Mouse (Mus musculus): Measurements from ENCODE around the gene Gtf2ird1.
"Not testable (repeated sequence)": the region's sequence is repeated elsewhere in the genome, so short reads cannot be mapped to it uniquely, and the experiment has no call there.

Gene Gtf2ird1

GRCm38 (mm10) chr5:134456503-134456962 is at the start of gene Gtf2ird1:
Gene Gtf2ird1 (minus strand): TSS chr5:134456716.
- peak; percentile 48 to 75 for DNase-seq (ENCODE audit: low spot score in 2 of 2)

DNA sequence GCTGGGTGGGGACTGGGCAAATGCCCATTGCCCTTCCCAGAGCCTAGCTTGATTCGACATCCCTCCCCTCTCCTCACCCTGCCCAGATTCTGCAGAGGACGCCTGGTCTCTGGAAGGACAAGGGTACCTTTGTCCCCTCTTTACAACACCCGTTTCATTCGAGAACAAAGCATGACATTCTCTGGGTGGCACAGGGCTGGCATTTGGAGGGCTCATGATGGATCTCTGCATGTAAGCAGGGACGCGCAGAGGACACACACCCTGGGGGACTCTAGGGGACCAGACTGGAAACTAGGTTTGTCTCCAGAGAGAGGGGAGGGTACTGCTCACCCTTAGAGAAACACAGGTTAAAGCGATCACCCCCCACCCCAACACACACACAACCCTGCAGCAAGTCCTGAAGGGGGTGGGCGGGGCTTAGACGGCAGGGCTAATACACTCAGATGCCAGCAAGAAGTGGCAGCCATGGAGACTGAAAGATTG is 49.3 kb upstream of the Gtf2ird1 start:
- DNase-seq (ENCODE audit: low spot score in 2 of 2): no peak

GRCm38 (mm10) chr5:134502591-134502990 is 46.1 kb upstream of the Gtf2ird1 start:
- no peak for DNase-seq (ENCODE audit: low spot score in 2 of 2)

- no peak for DNase-seq (ENCODE audit: low spot score in 2 of 2)
Observed at GRCm38 (mm10) chr5:134501453-134501852, 44.9 kb upstream of the Gtf2ird1 start.

DNA sequence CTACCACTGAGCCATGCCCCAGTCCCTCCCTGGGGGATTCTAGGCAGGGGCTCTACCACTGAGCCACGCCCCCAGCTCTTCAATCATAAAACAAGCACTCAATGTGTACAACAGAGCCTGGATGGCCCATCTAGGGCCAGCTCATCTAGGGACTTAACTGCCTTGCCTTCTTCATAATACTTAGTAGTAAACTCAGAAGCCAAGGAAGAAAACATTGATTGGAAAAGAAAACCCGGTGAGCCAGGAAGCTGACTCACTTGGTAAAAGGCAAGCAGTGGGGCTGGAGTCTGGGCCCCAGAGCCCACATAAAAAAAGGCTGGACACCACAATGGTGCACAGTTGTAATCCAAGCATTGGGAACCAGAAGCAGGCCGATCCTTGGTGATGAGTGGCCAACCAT is 44.2 kb upstream of the Gtf2ird1 start:
- no peak for DNase-seq (ENCODE audit: low spot score in 2 of 2)

GRCm38 (mm10) chr5:134500062-134500461 is 43.5 kb upstream of the Gtf2ird1 start:
- peak; percentile 56 to 80 for DNase-seq (ENCODE audit: low spot score in 2 of 2)

DNA sequence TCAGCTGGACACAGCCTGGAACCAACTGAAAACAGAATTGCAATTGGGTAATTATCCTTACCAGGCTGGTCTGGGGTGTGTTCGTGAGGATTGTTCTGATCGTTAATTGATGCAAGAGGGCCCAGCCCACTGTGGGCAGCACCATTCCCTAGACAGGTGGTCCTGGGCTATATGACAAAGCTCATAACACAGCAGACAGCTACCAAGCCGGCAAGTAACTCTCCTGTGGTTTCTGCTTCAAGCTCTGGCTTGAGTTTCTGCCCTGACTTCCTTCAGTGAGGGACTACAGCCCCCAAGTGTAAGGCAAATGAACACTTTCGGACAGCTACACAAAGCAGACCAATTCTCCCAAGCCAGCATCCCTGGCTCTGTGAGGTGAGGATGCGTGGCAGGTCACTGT is 40.5 kb upstream of the Gtf2ird1 start:
- DNase-seq (ENCODE audit: low spot score in 2 of 2): no peak

- no peak for DNase-seq (ENCODE audit: low spot score in 2 of 2)
Observed at GRCm38 (mm10) chr5:134495796-134496195, 39.3 kb upstream of the Gtf2ird1 start.

- peak; percentile 90 to 98 for DNase-seq (ENCODE audit: low spot score in 2 of 2)
Observed at GRCm38 (mm10) chr5:134494142-134494541, 37.6 kb upstream of the Gtf2ird1 start.

GRCm38 (mm10) chr5:134492956-134493355 is 36.4 kb upstream of the Gtf2ird1 start:
- no peak for DNase-seq (ENCODE audit: low spot score in 2 of 2)

- DNase-seq (ENCODE audit: low spot score in 2 of 2): peak; percentile 87 to 96
Observed at GRCm38 (mm10) chr5:134491712-134492417, 35.3 kb upstream of the Gtf2ird1 start.

DNA sequence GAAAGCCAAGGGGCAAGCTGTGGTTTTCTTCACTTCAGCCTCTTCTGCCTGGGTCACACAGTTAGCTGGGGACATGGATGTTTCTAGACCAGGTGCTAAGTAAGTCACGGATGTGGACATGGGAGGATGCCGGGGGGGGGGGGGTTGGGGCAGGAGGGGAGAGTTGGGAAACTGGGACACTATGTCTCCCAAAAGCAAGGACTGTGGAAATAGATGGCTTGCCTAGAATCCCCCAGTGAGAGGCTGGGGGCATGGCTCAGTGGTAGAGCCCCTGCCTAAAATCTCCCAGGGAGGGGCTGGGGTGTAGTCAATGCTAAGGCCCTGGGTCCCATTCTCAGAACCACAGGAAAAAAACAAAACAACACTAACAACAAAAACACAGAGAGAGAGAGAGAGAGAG is 34.7 kb upstream of the Gtf2ird1 start:
- no peak for DNase-seq (ENCODE audit: low spot score in 2 of 2)

GRCm38 (mm10) chr5:134490465-134490864 is 33.9 kb upstream of the Gtf2ird1 start:
- DNase-seq (ENCODE audit: low spot score in 2 of 2): peak; percentile 58 to 81

- peak; percentile 60 to 81 for DNase-seq (ENCODE audit: low spot score in 2 of 2)
Observed at GRCm38 (mm10) chr5:134489583-134489982, 33.1 kb upstream of the Gtf2ird1 start.

GRCm38 (mm10) chr5:134488596-134488995 is 32.1 kb upstream of the Gtf2ird1 start:
- DNase-seq (ENCODE audit: low spot score in 2 of 2): no peak

GRCm38 (mm10) chr5:134488042-134488441 is 31.5 kb upstream of the Gtf2ird1 start:
- DNase-seq (ENCODE audit: low spot score in 2 of 2): no peak

GRCm38 (mm10) chr5:134485900-134486665 is 29.6 kb upstream of the Gtf2ird1 start:
- DNase-seq (ENCODE audit: low spot score in 2 of 2): peak; percentile 69 to 87

DNA sequence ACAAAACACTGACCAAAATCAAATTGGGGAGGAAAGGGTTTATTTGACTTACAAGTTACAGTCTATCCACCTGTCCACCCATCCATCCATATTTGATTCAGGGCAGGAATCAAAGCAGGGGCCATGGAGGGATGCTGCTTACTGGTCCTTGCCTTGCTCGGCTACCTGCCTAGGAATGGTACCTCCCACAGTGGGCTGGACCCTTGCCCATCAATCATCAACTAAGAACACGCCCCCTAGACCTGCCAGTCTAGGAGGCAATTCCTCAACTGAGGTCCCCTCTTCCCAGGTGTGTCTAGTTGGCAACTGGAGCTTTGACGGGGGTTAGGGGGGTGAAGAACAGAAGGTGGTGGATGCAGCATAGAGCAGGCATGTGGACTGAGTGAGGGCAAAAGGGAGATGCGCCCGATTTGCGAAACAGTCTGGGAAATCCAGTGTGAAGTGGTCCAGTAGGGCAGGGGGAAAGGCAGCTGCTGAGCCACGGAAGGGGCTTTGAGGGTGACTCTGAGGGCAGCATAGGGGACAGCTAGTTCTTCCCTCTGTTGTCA is 28.7 kb upstream of the Gtf2ird1 start:
- no peak for DNase-seq (ENCODE audit: low spot score in 2 of 2)

- DNase-seq (ENCODE audit: low spot score in 2 of 2): no peak
Observed at GRCm38 (mm10) chr5:134483291-134483690, 26.8 kb upstream of the Gtf2ird1 start.

GRCm38 (mm10) chr5:134482331-134482730 is 25.8 kb upstream of the Gtf2ird1 start:
- DNase-seq (ENCODE audit: low spot score in 2 of 2): no peak

DNA sequence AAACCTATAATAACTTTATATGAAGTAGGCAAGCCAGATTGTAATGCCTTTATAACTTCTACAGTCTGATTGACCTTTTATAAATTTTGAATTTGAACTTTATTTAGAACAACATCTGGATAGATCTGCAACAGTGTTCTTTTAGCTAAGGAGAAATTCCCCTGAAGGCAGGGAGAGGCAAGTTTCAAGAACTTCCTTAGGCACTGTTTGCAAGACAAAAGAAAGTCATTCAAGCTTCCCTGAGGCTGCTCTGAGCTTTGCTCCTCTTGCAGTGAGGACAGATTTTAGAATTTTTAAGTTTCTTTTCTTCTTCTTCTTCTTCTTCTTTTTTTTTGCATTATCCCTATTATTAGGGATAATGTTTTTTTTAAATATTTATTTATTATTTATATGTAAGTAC is 22.4 kb upstream of the Gtf2ird1 start:
- not testable (repeated sequence) for DNase-seq (ENCODE audit: low spot score in 2 of 2)

- DNase-seq (ENCODE audit: low spot score in 2 of 2): not testable (repeated sequence)
Observed at GRCm38 (mm10) chr5:134475686-134476085, 19.2 kb upstream of the Gtf2ird1 start.
